Mouse (Mus musculus): ENCODE data around the gene Akap7.

Akap7 gene

DNA sequence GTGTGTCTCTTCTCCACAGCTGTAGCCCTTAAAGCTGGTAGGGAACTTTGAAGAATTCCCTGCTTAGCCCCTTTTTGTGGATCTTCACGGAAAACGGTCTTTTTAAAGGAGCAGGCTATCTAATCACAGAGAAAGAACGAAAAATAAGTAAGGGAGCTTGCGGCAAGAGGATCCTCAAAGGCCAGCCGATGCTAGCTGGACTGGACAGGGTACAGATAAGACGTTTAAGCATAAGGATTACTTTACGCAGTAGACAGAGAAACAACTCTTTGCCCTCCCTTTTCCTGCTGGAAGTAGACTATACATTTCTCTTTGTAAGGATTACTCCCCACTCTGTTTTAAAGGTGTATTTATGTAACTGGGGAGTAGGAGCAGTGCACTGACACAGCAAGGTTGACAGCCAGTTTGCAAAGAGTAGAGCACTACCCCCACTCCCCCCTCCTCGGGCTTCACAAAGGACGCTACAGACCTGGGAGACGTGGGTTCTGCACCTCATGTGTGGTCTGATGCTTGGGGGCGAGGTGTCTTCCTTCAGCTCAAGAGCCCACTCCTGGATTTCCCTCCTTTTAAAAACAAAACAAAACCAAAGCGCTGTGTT, 9.9 kb downstream of the Akap7 start:
- no peak for DNase-seq (ENCODE audit: low spot score)

DNA sequence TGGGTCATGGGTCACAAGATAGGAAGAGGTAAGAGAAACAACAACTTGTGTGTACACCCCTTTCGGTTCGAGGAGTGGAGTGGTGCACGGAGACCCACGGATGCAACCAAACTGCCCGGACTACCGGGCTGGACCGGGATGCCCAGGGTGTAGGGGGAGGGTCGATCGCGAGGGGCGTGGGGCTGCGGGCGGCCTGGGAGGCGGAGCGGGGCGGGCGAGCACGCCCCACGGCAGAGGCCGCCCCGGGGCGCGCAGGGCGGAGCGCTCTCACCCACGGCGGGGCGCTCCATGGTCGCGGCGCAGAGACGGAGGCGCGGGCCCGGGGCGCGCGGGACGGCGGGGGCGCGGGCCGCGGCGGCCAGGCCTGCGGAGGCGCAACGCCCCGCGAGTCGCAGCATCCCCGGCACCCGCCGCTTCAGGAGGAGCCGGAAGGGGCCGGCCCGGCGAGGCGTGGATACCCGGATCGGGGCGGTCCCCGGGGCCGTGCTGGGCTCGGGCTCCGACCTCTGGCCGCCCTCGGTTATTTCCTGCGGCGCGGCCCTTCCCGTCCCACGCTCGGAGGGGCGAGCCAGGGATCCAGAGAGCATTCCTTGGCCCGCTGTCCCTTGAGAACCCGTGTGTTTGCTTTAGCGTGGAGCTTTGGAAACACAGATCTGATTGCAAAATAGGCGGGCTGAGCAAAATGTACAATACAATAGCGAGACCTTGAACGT, 10.9 kb downstream of the Akap7 start:
- DNase-seq (ENCODE audit: low spot score), result peak; percentile 74

DNA sequence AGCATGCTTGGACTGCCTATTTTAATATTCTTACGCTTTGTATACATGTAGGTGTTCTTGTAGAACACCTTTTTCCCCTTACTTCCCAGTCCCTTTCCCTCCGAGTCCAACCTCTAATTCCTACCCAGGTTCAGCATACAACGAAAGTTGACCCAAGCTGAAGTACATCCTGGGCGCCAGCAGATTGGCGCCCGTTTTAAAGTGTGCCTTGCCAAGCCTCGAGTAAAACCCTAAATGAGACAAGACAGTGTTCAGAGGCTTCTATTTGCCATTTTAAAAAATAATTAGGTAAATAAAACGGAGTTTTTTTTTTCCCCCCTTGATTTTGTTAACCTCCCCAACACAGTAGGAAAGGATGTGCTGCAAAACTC, 11.4 kb downstream of the Akap7 start:
- DNase-seq (ENCODE audit: low spot score), result no peak

DNA sequence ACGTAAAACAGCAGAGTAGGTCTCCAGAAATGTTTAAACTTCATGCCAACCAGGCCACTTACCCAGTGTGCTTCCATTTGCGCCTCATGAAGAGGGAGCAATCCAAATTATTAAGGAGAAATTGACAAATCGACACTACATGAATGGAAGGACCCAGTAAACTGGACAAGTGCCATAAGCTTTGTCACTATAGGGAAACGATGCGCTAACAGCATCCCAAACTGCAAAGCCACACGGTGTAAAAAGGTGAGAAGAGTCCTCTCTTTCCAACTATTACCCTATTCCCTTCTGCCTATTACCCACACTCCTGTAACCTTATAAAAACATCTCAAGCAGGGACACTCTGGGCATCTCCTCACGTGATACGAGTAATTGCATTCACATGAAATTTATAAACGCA, 11.8 kb downstream of the Akap7 start:
- DNase-seq (ENCODE audit: low spot score), result no peak

DNA sequence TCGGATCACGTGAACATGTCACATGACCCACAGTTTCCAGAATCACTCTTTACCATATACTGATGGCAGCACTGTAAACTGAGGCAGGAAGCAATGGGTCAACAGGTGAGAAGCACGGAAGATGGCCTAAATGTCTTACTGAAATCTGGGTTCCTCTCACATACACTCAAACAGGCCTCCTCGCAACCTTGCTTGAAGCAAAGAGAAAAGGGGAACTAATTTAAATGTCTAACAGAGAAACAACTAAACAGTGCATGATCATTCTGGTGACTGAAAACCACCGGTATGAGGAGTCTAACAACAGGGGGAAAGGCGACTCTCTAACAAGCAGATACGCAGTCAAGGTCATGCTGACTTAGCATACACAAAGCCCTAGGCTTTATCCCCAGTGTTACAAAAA, 12.7 kb downstream of the Akap7 start:
- DNase-seq (ENCODE audit: low spot score), result no peak

DNA sequence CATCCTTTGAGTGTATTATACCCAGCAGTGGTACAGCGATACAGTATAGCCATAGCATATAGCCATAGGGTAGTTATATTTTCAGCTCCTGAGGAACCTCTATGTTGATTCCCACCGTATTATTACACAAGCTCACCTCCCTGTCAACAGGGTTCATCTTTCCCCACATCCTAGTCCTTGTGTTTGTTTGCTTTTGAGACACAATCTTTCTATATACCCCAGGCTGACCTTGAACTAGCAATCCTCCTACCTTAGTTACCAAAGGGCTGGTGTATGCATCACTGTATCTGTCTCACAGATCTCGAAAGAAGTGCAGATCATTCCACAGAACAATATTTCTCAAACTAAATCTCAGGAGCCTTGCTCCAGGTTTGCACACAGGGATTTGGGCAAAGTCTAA, 13.9 kb downstream of the Akap7 start:
- no peak for DNase-seq (ENCODE audit: low spot score)

DNA sequence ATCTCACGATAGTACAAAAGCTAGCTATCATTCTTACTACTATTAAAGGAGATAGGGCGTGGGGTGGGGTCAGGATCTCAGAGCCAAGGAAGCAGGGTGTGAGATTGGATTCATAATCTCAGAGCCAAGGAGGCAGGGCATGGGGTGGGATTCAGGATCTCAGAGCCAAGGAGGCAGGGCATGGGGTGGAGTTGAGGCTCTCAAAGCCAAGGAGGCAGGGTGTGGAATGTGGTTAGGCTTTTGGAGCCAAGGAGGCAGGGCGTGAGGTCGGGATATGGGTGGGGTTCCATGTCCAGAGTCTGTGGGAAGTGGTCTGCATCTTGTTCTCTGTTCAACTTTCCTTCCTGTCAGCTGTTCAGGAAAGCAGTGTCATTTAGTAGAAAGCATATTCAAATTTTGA, 16.6 kb downstream of the Akap7 start:
- DNase-seq (ENCODE audit: low spot score), result no peak

DNA sequence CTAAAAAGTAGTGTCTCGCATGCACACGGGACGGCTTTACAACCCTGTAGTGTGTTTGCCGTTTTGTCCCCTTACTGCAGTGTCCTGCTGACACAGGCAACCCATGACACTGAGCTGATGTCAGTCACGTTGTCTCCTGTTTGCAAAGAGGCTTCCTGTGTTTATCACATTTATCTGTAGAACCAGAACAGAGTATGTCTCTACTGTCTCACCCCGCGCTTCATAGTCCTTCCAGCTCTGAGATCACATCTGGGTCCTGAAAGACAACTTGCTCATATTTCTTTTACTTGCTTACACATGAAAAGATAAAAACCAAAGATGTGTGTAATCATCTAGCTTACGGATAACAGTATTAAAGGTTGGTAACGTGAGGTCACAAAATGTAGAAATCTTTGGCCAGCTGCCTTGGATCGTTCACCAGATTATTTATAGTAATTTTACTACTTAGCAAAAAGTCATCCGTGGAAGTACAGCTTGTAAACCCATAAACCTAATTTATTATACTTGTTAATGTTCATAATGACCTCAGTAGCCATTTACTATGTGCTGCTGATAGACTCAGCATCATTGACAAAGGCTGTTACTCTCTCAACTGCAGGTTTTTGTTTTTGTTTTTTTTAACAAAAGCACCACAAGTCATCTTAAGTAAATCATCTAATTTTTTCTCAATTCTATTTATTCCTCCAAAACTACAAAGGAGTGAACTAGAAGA, 22.4 kb downstream of the Akap7 start:
- no peak for DNase-seq (ENCODE audit: low spot score)

DNA sequence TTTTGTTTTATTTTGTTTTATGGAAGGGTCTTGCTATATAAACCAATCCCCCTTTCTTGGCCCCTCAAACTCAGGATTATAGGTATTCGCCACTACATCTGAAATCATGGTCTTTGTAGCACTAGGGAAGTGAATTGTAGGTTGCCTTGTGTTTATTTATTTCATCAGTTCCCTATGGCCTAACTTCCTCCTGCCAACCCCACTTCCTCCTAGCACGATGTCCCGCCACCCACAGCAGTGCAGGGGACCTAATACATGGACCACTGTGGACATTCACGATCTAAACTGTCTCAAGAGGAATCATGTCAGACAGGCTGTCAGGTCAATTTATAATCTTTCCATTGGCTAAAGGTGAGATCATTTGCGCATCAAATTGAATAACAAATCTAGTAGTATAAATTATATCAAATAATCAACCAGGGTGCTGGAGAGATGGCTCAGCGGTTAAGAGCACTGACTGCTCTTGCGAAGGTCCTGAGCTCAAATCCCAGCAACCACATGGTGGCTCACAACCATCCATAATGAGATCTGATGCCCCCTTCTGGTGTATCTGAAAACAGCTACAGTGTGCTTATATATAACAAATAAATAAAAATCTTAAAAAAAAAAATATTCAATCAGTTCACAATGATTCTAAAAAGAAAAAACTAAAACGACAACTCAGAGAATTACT, 23.1 kb downstream of the Akap7 start:
- no peak for DNase-seq (ENCODE audit: low spot score)

DNA sequence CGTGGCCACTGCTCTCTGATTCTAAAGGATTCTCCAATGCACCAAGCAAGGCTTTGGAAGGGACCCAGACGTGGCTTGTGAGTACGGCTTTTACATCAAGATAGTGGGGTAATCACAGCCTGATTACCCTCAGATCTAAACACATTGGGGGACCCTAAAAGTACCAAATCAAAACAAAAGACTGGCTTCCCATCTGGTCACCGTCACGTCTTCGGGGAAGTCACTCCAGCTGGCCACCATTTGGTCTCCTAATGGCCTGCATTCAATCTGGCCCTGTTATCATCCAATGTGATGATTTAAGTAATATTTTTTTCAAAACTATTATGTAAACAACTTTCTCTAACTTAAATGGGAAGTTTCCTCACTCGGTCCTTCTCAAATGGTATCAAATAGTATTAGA, 24.3 kb downstream of the Akap7 start:
- no peak for DNase-seq (ENCODE audit: low spot score)

DNA sequence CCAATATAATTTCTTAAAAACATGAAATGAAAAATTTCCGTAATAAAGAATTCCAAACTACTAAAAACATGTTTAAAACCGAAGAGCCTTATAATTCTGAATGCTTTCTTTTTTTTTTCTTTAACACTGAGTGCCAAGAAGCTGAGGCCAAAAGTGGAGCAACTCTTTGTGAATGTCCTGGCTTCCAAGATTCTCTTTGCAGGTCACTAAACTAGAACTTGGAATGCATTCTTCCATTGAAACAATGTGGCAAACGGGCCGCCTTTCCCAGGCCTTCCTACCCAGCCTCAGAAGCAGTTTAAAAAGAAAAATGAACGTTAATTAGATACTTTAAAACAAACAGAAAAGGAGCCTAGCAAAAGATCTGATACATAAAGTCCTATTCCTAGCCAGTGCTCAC, 27.5 kb downstream of the Akap7 start:
- DNase-seq (ENCODE audit: low spot score), result no peak

DNA sequence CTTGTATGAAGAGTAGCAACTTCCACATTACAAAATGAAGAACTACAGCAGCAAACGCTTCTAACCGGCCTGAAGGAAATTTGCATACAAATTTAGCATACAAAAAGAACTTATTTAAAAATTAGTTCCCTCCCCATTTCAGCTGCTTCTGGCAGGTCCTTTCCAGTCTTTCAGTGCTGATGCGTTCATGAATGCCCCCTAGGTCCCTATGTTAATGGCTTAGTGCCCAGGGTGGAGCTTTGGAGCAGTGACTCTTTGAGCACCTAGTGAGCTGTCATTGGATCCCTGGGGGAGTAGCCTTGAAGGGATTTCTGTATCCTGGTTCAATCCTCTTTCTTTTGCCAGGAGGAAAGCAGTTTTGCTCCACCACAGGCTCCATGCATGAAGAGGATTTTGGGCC, 28.3 kb downstream of the Akap7 start:
- DNase-seq (ENCODE audit: low spot score), result no peak

DNA sequence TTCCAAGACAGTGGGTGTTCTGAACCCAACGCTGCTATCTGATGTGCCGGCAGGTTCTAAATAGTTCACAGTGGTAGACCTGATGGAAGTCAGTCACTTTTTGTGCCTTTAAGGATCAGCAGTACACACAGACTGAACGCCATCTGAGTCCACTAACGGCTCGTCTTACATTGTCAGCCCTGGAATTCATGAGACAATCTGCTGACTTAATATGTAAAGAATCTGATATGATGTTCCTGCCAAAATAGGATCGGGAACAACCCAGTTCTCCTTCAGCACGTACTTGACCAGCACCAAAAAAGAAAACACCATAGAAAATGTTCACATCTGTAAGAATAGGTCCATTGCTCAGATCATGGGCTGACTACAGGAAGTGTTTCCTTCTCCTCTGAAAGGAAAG, 32.2 kb downstream of the Akap7 start:
- DNase-seq (ENCODE audit: low spot score), result no peak

DNA sequence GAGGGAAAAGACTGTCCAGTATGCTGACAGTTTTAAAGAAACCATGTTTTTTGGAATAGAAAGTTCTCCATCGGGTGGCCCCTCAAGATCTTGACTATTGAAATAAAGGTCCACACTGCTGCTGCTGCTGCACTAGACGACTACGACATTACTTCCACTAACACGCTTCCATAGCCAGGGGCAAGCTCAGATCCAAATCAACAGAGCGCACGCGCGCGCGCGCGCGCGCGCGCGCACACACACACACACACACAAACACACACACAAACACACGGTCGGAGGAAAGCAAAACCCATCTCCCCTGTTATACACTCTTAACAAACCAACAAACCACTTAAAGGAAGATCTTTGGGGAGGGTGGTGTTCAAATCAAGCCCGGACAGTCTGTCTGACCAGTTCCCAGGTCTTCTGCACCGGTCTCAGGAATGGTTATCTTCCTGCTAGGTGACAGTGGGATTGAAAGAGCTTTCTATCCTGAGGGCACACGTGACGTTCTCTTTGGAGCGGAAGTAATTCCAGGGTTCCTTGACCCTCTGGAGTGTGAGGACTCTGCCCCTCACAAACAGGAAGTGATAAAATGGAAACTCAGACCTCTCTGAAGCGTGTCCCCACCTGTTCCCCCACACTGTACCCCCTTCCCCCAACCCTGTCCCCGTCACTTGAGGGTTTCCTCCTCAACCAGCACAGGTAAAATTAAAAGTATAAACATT, 32.9 kb downstream of the Akap7 start:
- DNase-seq (ENCODE audit: low spot score), result no peak

DNA sequence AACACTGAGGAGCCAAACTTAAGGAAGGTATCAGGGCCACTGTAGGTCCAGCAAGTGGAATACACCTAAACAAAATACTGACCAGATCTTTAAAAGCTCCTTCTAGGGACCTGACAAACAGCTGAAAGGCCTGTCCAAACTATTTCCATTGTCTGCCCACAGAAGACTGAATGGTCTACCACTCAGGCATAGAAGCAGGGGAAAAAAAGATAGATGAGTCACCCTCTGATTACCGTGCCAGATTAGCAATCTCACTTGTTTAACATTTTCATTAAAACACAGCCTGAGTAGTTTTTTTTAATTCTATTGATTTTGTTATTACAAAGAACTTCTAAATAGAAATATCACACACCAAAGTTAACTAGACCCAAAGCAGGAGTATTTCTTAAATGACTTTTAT, 33.9 kb downstream of the Akap7 start:
- DNase-seq (ENCODE audit: low spot score), result no peak

DNA sequence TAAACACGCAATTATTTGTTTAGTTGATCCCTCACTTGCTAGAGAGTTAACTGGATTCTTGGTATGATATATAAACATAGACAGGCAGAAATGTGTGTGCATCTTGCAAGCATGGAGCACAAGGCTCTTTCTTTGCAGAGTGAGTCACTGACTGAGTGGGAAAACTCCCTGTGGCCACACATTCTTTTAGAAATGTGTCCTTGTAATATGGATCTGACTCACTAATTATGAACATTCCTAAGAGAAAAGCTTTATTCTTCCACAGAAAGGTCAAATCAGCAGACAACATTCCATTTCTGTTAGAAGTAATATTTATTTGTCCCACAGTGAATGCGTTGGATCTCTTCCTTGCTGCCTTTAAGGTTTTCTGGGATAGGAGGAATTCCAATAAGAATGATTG, 35.9 kb downstream of the Akap7 start:
- DNase-seq (ENCODE audit: low spot score), result no peak

DNA sequence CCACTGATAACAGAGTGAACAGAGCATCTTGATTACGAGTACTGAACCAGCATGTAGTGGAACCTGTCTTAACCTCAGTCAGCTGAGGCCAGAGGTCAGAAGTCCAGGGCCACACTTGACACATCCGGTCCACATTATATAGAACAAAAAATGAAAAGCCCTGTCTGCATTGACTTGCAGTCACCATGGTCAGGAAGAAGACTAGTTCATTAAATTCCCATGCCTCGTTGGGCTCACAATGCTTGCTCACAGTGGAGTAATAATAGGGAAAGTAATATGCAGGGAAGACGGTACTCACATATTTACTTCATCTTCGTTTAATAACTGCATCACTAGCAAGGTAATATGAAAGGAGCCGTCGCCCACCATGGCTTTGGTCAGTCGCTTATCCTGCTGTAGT, 36.5 kb downstream of the Akap7 start:
- DNase-seq (ENCODE audit: low spot score), result no peak

DNA sequence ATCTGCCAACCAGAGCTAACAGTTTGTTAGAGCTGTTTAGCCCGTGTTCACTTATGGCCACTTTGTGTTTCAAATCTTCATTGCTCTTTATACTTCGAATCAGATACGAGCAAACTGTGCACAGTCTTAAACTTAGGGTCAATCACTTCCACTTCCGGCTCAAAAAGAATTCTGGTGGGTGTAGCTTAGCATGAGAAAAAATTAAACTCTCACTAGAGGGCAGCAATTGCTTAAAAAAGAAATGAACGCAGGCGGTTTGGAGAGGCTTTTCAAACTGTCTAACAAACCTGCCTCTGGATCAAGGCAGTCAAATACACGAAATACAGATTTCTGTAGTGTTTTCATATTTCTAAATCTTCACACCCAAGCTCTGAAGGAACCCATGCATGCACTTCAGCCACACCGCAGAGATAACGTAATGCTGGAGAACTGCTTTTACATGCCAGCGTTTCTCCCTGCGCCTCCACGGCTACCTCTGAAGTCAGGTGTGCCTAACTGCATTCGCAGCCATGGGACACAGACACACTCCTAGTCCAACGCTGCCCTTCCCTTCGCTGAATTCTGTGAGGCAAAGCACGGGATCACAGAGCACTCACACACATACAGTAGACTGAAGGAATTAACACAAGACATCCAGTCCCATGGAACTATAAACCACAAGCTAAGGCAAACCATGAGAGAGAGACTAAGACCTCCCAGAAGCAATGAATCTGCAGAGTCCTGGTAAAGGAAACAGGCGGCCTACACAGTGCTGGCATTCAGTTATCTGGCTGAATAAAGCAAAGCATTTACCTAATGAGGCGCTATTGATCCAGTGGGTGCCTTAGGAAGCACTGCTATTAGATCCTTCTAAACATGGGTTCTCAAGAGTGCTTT, 39.0 kb downstream of the Akap7 start:
- DNase-seq (ENCODE audit: low spot score), result peak; percentile 57

DNA sequence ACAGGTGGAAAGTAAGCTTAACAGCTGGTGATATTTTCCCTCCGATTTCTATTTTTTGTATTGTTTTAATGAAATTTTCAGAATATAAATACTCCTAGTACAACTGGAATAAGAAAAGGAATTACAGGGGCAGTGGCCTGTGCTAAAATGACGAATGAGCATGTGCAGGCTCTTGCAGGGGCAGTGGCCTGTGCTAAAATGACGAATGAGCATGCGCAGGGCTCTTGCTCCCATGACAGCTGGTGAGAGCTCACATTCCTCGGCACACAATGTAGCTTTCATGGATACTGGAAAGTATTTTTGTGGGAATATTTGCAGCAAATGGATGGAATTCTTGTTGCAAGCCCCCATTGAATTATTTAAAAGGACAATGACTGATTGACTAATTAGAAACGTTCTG, 46.5 kb downstream of the Akap7 start:
- DNase-seq (ENCODE audit: low spot score), result no peak

DNA sequence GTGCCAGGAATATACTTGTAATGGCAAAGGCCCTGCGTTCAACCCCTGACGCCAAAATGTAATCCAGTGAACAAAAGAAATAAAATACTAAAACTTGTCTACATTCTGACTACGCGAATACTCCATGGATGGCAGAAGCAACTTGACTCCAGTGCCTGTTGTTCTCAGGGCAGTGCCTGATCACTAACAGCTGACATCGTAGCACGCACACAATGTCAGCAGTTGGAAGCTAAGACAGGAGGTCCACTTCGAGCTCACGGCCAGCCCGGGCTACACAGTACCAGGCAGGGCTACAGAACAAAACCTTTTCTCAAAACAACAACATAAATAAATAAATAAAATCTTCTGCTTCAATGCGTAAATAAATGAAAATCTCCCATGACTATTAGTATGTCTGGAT, 46.9 kb downstream of the Akap7 start:
- no peak for DNase-seq (ENCODE audit: low spot score)

DNA sequence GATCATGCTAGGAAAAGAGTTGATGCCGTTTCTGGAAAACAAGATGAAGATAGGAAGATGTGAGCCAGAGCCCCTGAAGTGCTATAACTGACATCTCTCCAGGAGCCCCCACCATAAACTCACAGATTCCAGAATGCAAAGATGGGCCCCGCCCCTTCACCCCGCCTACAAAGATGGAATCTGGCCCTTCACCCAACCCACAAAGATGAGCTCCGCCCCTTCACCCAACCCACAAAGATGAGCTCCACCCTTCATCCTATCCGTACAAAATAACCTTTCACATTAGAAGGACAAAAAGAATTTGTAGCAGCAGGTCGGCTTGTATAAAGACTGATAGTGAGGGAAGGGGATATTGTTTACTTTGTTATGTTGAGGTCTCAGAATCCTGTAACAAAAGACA, 49.5 kb downstream of the Akap7 start:
- DNase-seq (ENCODE audit: low spot score), result no peak

DNA sequence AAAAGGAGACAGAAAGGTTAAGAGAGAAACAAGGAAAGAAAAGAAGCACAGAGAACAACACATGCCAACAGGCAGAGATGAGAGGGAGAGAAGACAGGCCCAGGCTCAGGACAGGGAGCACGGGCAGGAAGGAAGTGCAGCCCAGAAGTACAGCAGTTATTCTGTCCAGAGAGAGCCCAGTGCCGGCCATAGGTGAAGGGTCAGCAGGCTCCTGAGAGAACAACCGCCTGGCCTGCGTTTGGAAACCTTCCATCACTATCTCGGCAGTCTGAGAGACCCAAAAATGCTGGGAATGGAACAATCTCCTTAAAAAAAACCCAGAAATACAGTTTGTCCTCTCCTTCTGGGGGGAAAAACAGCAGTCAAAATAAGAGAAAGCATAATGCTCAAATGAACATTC, 50.2 kb downstream of the Akap7 start:
- no peak for DNase-seq (ENCODE audit: low spot score)
